Mouse (Mus musculus): ENCODE measurements around the gene Olfr1118.
"Not testable (repeated sequence)": the region's sequence is repeated elsewhere in the genome, so short reads cannot be mapped to it uniquely, and the experiment has no call there.

Gene Olfr1118

DNA sequence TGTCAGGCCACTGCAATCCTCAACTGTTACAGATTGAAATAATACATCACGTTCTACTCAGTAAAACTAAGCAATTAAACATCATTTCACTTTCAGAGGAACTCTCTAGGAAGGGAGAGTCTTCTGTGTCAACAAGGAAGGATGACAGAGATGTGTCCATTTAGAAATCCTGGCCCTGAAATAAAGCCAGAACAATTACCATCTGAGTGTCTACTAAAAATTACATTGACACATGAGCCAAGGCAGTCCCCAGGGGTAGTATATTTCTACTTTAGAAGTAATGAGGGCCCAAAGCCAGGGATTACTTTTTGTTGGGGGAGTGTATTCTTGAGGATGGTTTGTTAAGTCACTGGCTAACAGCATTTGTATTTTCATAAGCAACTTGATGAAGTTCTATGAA is at the start of gene Olfr1118:
TSS of gene Olfr1118 (plus strand) at position 301 of the 400 bp plus-strand sequence.
- no peak for DNase-seq

DNA sequence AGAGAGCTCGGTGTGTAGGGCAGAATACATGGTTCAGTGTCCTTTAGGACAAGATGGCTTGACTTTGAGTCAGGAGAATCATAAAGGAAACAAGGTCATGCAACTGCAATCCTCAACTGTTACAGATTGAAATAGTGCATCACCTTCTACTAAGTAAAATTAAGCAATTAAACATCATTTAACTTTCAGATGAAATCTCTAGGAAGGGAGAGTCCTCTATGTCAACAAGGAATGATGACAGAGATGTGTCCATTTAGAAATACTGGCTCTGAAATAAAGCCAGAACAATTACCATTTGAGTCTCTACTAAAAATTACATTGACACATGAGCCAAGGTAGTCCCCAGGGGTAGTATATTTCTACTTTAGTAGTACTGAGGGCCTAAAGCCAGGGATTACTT is 40.1 kb upstream of the Olfr1118 start, which contains the start of gene Olfr1116:
TSS of gene Olfr1116 (plus strand) at position 301 of the 400 bp plus-strand sequence.
- DNase-seq, result no peak

DNA sequence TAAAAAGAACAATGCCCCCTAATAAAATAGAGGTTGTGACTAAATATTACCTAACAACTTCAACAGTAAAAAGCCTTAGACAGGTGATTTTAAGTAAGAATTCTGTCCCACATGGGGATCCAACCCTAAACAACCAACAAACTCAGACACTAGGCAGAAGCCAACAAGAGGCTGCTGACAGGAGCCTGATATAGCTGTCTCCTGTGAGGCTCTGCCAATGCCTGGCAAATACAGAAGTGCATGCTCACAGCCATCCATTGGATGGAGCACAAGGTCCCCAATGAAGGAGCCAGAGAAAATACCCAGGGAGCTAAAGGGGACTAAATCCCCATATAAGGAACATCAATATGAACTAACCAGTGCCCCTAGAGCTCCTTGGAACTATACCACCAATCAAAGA is 13.4 kb upstream of the Olfr1118 start:
- DNase-seq, result not testable (repeated sequence)

DNA sequence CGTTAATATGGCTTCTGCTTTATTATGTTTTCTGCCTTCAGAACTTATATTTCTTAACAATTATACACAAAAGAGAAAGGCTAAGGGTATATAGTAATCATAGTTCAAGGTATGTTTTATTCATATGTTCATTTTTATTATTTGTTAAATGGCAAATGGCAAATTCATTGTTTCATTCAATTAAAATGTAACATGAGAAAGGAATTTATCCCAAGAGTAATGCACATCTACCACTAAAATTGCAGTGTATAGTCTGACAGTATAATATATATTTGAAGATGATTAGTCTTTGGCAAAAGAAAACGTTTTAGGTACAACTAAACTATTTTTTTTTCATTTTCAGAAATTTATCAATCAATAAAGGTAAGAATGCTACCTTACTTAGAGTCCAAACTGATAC is 47.1 kb downstream of the Olfr1118 start, which contains the start of gene Olfr1120:
TSS of gene Olfr1120 (plus strand) at position 301 of the 400 bp plus-strand sequence.
- DNase-seq, result no peak

DNA sequence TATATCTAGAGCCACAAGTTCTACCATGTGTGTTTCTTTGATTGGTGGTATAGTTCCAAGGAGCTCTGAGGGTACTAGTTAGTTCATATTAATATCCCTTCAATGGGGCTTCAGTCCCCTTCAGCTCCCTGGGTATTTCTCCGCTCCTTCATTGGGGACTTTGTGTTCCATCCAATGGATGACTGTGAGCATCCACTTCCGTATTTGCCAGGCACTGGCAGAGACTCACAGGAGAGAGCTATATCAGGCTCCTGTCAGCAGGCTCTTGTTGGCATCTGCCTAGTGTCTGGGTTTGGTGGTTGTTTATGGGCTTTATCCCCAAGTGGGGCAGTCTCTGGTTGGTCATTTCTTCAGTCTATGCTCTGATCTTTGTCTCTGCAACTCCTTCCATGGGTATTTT is 52.7 kb downstream of the Olfr1118 start:
- not testable (repeated sequence) for DNase-seq
